Mouse (Mus musculus): ENCODE results near the gene BC035044. TPM values are rescaled to one million over a fixed set of nuclear protein-coding genes. Genes with fewer than 3 reads are reported as not detected.

The BC035044 gene
- polyA plus RNA-seq (2017; shearing (Covaris generic)), result 2.1 TPM

DNA sequence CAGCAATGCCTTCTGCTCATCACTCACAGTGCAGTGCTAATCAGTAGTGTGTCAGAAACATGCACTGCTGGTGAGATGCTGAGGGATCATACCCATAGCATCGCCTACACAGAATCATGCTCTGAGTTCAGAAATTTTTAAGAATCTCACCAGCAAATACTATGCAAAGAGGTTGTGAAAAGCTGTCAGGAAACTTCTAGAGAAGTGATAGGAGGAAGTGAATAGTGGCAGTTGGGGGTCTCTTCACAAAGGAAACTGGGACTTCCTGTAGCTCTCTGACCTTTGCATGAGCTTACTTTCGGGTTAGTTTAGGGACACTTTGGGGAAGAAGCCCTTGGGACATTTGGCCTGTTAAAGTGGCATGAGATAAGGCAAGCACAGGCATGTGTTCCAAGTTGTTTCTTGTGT is at the start of gene BC035044:
TSS of gene BC035044 (minus strand) at position 179 of the 408 bp plus-strand sequence.

DNA sequence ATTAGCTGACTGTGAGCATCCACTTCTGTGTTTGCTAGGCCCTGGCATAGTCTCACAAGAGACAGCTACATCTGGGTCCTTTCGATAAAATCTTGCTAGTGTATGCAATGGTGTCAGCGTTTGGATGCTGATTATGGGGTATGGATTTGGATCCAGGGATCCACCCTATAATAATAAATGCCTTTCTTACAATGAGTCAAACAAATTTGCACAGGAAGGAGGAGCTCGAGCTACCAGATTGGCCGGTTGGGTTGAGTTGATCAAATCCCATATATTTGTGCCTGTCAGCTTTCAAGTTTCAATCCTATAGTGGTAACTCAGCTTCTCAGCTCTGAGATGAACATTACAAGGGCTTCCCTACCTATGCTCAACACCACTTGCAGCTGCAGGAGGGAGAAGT is 43.2 kb upstream of the BC035044 start, which contains the start of gene Clec2g:
TSS of gene Clec2g (plus strand) at position 301 of the 400 bp plus-strand sequence.

DNA sequence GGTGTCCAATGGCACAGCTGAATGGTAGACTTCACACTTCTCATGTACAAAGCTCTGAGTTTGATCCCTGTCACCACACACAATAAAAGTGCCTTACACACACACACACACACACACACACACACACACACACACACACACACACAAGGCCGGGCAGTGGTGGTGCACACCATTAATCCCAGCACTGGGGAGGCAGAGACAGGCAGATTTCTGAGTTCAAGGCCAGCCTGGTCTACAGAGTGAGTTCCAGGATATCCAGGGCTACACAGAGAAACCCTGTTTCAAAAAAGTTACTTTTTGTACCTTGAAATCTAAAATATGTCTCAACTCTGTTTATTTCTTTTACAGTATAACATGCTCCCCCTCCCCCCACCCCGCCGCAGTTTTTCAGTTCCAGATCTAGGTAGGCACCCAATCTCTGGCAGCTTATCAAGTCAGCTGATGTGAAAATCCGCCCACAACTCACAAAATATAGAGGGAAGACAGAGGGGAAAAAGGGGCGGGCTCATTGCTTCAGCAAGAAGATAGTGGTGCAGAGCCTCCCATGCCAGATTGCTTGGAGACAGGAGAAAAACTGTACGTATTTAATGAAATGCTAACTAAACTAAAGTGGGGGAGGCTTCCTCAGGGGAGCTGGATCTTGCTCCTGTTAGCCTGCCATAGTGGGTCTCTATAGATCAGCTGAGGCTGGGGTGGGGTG is 3.7 kb downstream of the BC035044 start, which contains the start of gene Clec2i:
TSS of gene Clec2i (plus strand) at position 498 of the 700 bp plus-strand sequence.

DNA sequence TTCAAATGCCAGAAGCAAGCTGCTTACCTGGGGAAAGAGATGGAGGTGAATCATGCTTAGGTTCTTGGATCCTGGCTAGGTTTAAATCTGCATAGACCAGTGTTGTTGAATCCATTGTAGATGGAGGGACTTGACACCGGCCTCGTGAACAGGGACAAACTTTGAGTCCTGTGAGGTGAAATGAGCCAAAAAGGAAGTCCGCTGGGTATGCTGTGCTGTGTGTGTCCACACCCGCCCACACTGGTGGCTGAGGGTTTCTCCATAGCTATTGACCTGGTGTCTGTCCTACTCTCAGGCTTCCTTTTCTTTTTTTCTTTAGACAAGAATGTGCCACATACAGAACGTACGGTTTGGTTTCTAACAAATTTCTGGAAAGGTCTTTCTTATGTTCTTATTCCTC is 64.8 kb downstream of the BC035044 start, which contains the start of the genes Gm44511 and Klrb1b:
TSS of gene Gm44511 (minus strand) at position 184 of the 400 bp plus-strand sequence.
TSS of gene Klrb1b (minus strand) at position 200 of the 400 bp plus-strand sequence.

Other genes with a start within 250 kb of the BC035044 start
- not detected for gene Clec2h, start 228.7 kb downstream of the BC035044 start, polyA plus RNA-seq (2017; shearing (Covaris generic))
- not detected for gene Klrb1, start 168.1 kb downstream of the BC035044 start, polyA plus RNA-seq (2017; shearing (Covaris generic))
- 9.7 TPM for gene Klrb1c, start 101.9 kb downstream of the BC035044 start, polyA plus RNA-seq (2017; shearing (Covaris generic))
- gene Gm44511, start 64.8 kb downstream of the BC035044 start, polyA plus RNA-seq (2017; shearing (Covaris generic)), result not detected
- gene Klrb1b, start 64.8 kb downstream of the BC035044 start, polyA plus RNA-seq (2017; shearing (Covaris generic)), result 0.51 TPM
- gene Clec2i, start 3.5 kb downstream of the BC035044 start, polyA plus RNA-seq (2017; shearing (Covaris generic)), result 99.2 TPM
- not detected for gene Clec2g, start 43.3 kb upstream of the BC035044 start, polyA plus RNA-seq (2017; shearing (Covaris generic))
- 10.4 TPM for gene Klrb1f, start 154.8 kb upstream of the BC035044 start, polyA plus RNA-seq (2017; shearing (Covaris generic))
- gene Clec2e, start 209.8 kb upstream of the BC035044 start, polyA plus RNA-seq (2017; shearing (Covaris generic)), result not detected